Mouse (Mus musculus): Measurements from ENCODE around the gene Tom1l1. TPM values are rescaled to one million over a fixed set of nuclear protein-coding genes. Genes with fewer than 3 reads are reported as not detected.

The Tom1l1 gene
- polyA plus RNA-seq, 1 experiment: 21.5 TPM

GRCm38 (mm10) chr11:90675479-90676110 lies 12.6 kb downstream of the Tom1l1 start:
- DNase-seq (ENCODE audit: extremely low spot score in 1 of 2, low spot score in 1 of 2): no peak

GRCm38 (mm10) chr11:90667325-90667724 lies 20.8 kb downstream of the Tom1l1 start:
- no peak for DNase-seq (ENCODE audit: extremely low spot score in 1 of 2, low spot score in 1 of 2)

GRCm38 (mm10) chr11:90666916-90667315 lies 21.2 kb downstream of the Tom1l1 start:
- DNase-seq (ENCODE audit: extremely low spot score in 1 of 2, low spot score in 1 of 2): no peak

GRCm38 (mm10) chr11:90666144-90666757 lies 21.9 kb downstream of the Tom1l1 start:
- DNase-seq (ENCODE audit: extremely low spot score in 1 of 2, low spot score in 1 of 2): no peak

GRCm38 (mm10) chr11:90665161-90665560 lies 23.0 kb downstream of the Tom1l1 start:
- DNase-seq (ENCODE audit: extremely low spot score in 1 of 2, low spot score in 1 of 2): peak in 1 of 2 experiments; percentile 49

GRCm38 (mm10) chr11:90664345-90664986 lies 23.7 kb downstream of the Tom1l1 start:
- DNase-seq (ENCODE audit: extremely low spot score in 1 of 2, low spot score in 1 of 2): no peak

GRCm38 (mm10) chr11:90663618-90664297 lies 24.4 kb downstream of the Tom1l1 start:
- no peak for DNase-seq (ENCODE audit: extremely low spot score in 1 of 2, low spot score in 1 of 2)

- no peak for DNase-seq (ENCODE audit: extremely low spot score in 1 of 2, low spot score in 1 of 2)
Observed at GRCm38 (mm10) chr11:90663052-90663451, 25.1 kb downstream of the Tom1l1 start.

GRCm38 (mm10) chr11:90660662-90661061 lies 27.5 kb downstream of the Tom1l1 start:
- DNase-seq (ENCODE audit: extremely low spot score in 1 of 2, low spot score in 1 of 2): no peak

GRCm38 (mm10) chr11:90657527-90657926 lies 30.6 kb downstream of the Tom1l1 start:
- no peak for DNase-seq (ENCODE audit: extremely low spot score in 1 of 2, low spot score in 1 of 2)

GRCm38 (mm10) chr11:90652603-90653002 lies 35.6 kb downstream of the Tom1l1 start:
- DNase-seq (ENCODE audit: extremely low spot score in 1 of 2, low spot score in 1 of 2): no peak

- no peak for DNase-seq (ENCODE audit: extremely low spot score in 1 of 2, low spot score in 1 of 2)
Observed at GRCm38 (mm10) chr11:90650231-90650885, 37.8 kb downstream of the Tom1l1 start.

GRCm38 (mm10) chr11:90649777-90650176 lies 38.4 kb downstream of the Tom1l1 start:
- no peak for DNase-seq (ENCODE audit: extremely low spot score in 1 of 2, low spot score in 1 of 2)

- peak in 1 of 2 experiments; percentile 26 for DNase-seq (ENCODE audit: extremely low spot score in 1 of 2, low spot score in 1 of 2)
Observed at GRCm38 (mm10) chr11:90638312-90638830, 49.8 kb downstream of the Tom1l1 start.

GRCm38 (mm10) chr11:90637440-90638311 lies 50.5 kb downstream of the Tom1l1 start, which contains the start of the genes Stxbp4 and Cox11:
Gene Stxbp4, minus strand, starts transcription at chr11:90638084.
Gene Cox11, plus strand, starts transcription at chr11:90638173.
- DNase-seq (ENCODE audit: extremely low spot score in 1 of 2, low spot score in 1 of 2): peak; percentile 92 to 94

- DNase-seq (ENCODE audit: extremely low spot score in 1 of 2, low spot score in 1 of 2): no peak
Observed at GRCm38 (mm10) chr11:90634661-90635060, 53.5 kb downstream of the Tom1l1 start.

- no peak for DNase-seq (ENCODE audit: extremely low spot score in 1 of 2, low spot score in 1 of 2)
Observed at GRCm38 (mm10) chr11:90632480-90632879, 55.7 kb downstream of the Tom1l1 start.

GRCm38 (mm10) chr11:90627751-90628150 lies 60.4 kb downstream of the Tom1l1 start:
- DNase-seq (ENCODE audit: extremely low spot score in 1 of 2, low spot score in 1 of 2): no peak

GRCm38 (mm10) chr11:90625174-90625573 lies 63.0 kb downstream of the Tom1l1 start:
- no peak for DNase-seq (ENCODE audit: extremely low spot score in 1 of 2, low spot score in 1 of 2)
